Mouse (Mus musculus): ENCODE measurements at regions not wholly inside any gene's neighbourhood (a gene's known extent, or its start where the extent isn't known, plus 50 kb on each side); places are given as distances from the start of the nearest gene placed in this dataset.
"Not testable (repeated sequence)": the region's sequence is repeated elsewhere in the genome, so short reads cannot be mapped to it uniquely, and the experiment has no call there.

DNA sequence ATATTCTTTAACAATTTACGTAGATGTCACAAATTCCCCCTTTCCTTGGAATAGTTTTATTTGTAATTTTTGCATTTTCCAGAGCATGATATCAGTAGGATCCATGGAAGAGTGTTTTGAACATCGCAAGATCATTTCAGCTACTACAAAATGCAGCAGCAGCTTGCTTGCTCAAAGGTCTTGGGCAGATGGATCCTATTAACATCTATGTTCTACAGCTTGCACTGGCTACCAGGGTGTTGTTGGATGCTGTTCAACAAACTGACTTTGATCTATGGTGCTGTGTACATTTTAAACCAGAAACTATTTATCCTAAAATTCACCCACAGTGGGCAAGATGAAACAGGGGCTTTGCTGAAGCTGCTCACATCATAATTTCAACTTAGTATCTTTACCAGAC, 448.5 kb upstream of the Hsf2 start:
- Histone ChIP-seq H3K4me1 (replicated peaks; ENCODE audit: control insufficient read depth, insufficient read depth) (no peaks in the 10 kb centered on the region), H3K4me3 (ENCODE audit: low read depth, low read length) (no peak overlapping the region), H3K9ac (ENCODE audit: low read length) (no peak overlapping the region), H3K27me3 (ENCODE audit: control insufficient read depth, insufficient read depth, low read length) (no peaks in the 10 kb centered on the region), H3K4me2 (replicated peaks; ENCODE audit: low read depth) (no peak overlapping the region), H3K27ac (replicated peaks) (no peak overlapping the region), H3K36me3 (ENCODE audit: control insufficient read depth, insufficient read depth, low read length) (no peaks in the 10 kb centered on the region), H3K9me3 (ENCODE audit: control insufficient read depth, low read length) (no peaks in the 10 kb centered on the region)
- 59% methylated on average over 2 of the region's 2 CpGs for WGBS
- ATAC-seq (ENCODE audit: low FRiP score, low TSS enrichment) (no peak), DNase-seq (ENCODE audit: low spot score) (no peak)
- TF ChIP-seq EP300 (optimal IDR thresholded peaks at IDR 0.05) (no peak), CTCF (IDR thresholded peaks at IDR 0.05; ENCODE audit: low read depth) (no peak)

DNA sequence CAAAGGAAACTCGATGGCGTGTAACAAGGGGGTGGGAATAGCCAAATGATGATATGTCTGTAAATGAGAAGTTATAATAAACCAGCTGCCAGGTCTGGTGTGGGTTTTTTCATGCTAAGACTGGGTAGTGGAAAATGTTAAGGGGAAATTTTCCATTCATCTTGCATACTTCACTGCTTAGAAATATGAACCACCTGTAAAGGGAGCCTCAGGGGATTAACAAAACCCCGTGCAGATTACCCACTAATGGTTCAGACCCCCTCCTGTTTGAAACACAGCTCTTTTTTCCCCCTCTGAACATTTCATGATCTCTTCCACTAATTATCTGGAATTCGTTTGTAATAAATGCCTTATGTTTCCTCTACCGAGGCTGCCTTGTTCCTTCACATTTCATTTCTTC, 446.0 kb upstream of the Hsf2 start:
- H3K4me3 ChIP-seq (ENCODE audit: low read depth, low read length), result no peak overlapping the region
- no peaks in the 10 kb centered on the region for H3K4me1 ChIP-seq (replicated peaks; ENCODE audit: control insufficient read depth, insufficient read depth)
- WGBS, result 39% methylated on average over 5 of the region's 5 CpGs
- ATAC-seq (ENCODE audit: low FRiP score, low TSS enrichment) (no peak), DNase-seq (ENCODE audit: low spot score) (no peak)
- H3K4me2 ChIP-seq (replicated peaks; ENCODE audit: low read depth), result no peak overlapping the region
- no peaks in the 10 kb centered on the region for H3K36me3 ChIP-seq (ENCODE audit: control insufficient read depth, insufficient read depth, low read length)
- no peaks in the 10 kb centered on the region for H3K9me3 ChIP-seq (ENCODE audit: control insufficient read depth, low read length)
- no peak for TF ChIP-seq CTCF (IDR thresholded peaks at IDR 0.05; ENCODE audit: low read depth)
- TF ChIP-seq EP300 (optimal IDR thresholded peaks at IDR 0.05), result no peak
- H3K27me3 ChIP-seq (ENCODE audit: control insufficient read depth, insufficient read depth, low read length), result no peaks in the 10 kb centered on the region
- no peak overlapping the region for H3K27ac ChIP-seq (replicated peaks)
- H3K9ac ChIP-seq (ENCODE audit: low read length), result no peak overlapping the region

DNA sequence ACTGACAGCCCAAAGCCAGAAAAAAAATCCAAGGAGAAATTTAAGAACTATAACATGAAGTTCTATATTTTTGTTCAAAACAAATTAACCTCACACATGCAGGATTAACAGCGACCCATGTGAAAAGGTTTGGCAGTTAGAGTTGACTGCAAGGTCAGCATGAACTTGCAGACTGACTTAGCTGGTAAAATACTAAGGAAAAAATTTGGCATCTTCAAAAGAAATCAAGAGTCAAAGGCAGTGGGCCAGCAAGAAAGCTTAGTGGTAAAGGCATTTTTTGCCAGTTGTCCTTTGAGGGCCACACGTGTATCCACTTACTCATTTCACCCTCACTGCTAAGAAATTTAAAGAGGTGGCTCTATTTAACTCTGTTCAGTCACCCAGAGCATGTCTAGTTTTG, 440.2 kb upstream of the Hsf2 start:
- H3K4me2 ChIP-seq (replicated peaks; ENCODE audit: low read depth), result no peak overlapping the region
- no peaks in the 10 kb centered on the region for H3K9me3 ChIP-seq (ENCODE audit: control insufficient read depth, low read length)
- no peak overlapping the region for H3K9ac ChIP-seq (ENCODE audit: low read length)
- DNase-seq (ENCODE audit: low spot score) (no peak), ATAC-seq (ENCODE audit: low FRiP score, low TSS enrichment) (no peak)
- no peak for TF ChIP-seq EP300 (optimal IDR thresholded peaks at IDR 0.05)
- no peak for TF ChIP-seq CTCF (IDR thresholded peaks at IDR 0.05; ENCODE audit: low read depth)
- H3K36me3 ChIP-seq (ENCODE audit: control insufficient read depth, insufficient read depth, low read length), result no peaks in the 10 kb centered on the region
- 79% methylated on average over 2 of the region's 2 CpGs for WGBS
- no peak overlapping the region for H3K4me3 ChIP-seq (ENCODE audit: low read depth, low read length)
- no peaks in the 10 kb centered on the region for H3K27me3 ChIP-seq (ENCODE audit: control insufficient read depth, insufficient read depth, low read length)
- no peaks in the 10 kb centered on the region for H3K4me1 ChIP-seq (replicated peaks; ENCODE audit: control insufficient read depth, insufficient read depth)
- H3K27ac ChIP-seq (replicated peaks), result no peak overlapping the region

DNA sequence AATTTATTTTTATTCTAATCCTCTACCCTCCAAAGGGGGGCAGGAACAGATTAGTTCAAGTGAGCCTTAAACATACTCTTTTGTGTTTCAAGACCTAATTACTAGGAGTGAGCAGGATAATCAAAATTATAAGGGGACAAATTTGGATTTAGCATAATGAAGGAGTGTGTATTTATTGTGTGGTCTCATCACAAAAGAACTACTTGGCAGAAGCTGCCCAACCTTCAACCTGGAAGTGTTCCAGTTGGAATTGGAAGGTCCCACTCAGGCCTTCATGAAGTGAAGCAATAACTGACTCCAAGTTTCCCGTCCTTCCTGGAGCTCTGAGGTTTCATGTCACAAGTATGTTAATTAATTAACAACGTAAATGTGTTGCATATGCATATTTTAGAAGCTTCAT, 439.3 kb upstream of the Hsf2 start:
- Histone ChIP-seq H3K27ac (replicated peaks) (no peak overlapping the region), H3K4me1 (replicated peaks; ENCODE audit: control insufficient read depth, insufficient read depth) (no peaks in the 10 kb centered on the region), H3K4me2 (replicated peaks; ENCODE audit: low read depth) (no peak overlapping the region), H3K27me3 (ENCODE audit: control insufficient read depth, insufficient read depth, low read length) (no peaks in the 10 kb centered on the region), H3K9me3 (ENCODE audit: control insufficient read depth, low read length) (no peaks in the 10 kb centered on the region), H3K9ac (ENCODE audit: low read length) (no peak overlapping the region), H3K4me3 (ENCODE audit: low read depth, low read length) (no peak overlapping the region), H3K36me3 (ENCODE audit: control insufficient read depth, insufficient read depth, low read length) (no peaks in the 10 kb centered on the region)
- TF ChIP-seq EP300 (optimal IDR thresholded peaks at IDR 0.05) (no peak), CTCF (IDR thresholded peaks at IDR 0.05; ENCODE audit: low read depth) (no peak)
- 52% methylated on average over 2 of the region's 2 CpGs for WGBS
- ATAC-seq (ENCODE audit: low FRiP score, low TSS enrichment) (no peak), DNase-seq (ENCODE audit: low spot score) (no peak)

DNA sequence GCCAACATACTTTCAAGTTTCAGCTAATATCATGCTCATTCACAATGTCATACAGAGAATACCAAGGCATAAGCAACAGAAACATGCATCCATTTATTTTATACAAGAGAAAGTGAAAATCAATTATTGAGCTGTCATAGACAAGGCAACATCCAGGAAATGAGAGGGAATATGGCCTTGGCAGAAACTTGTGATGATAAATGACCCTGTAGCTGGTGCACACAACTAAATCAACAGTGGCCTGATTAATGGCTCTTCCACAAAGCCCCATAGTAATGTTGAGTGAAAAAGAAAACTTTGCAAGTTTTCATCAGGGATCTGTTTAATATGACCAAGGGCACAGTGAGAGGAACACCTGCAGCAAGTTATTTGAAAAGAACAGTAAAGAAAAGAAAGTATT, 438.5 kb upstream of the Hsf2 start:
- H3K36me3 ChIP-seq (ENCODE audit: control insufficient read depth, insufficient read depth, low read length), result no peaks in the 10 kb centered on the region
- DNase-seq (ENCODE audit: low spot score) (no peak), ATAC-seq (ENCODE audit: low FRiP score, low TSS enrichment) (no peak)
- no peaks in the 10 kb centered on the region for H3K27me3 ChIP-seq (ENCODE audit: control insufficient read depth, insufficient read depth, low read length)
- TF ChIP-seq EP300 (optimal IDR thresholded peaks at IDR 0.05) (no peak), CTCF (IDR thresholded peaks at IDR 0.05; ENCODE audit: low read depth) (no peak)
- no peak overlapping the region for H3K4me2 ChIP-seq (replicated peaks; ENCODE audit: low read depth)
- no peak overlapping the region for H3K9ac ChIP-seq (ENCODE audit: low read length)
- H3K4me1 ChIP-seq (replicated peaks; ENCODE audit: control insufficient read depth, insufficient read depth), result no peaks in the 10 kb centered on the region
- H3K27ac ChIP-seq (replicated peaks), result no peak overlapping the region
- H3K9me3 ChIP-seq (ENCODE audit: control insufficient read depth, low read length), result no peaks in the 10 kb centered on the region
- H3K4me3 ChIP-seq (ENCODE audit: low read depth, low read length), result no peak overlapping the region

DNA sequence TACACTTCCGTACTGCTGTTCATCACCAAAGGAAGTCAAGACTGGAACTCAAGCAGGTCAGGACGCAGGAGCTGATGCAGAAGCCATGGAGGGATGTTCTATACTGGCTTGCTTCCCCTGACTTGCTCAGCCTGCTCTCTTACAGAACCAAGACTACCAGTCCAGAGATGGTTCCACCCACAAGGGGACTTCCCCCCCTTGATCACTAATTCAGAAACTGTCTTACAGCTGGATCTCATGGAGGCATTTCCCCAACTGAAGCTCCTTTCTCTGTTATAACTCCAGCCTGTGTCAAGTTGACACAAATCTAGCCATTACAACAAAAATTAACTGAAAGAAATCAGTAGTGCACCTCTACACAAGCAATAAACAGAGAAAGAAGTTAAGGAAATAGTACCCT, 432.8 kb upstream of the Hsf2 start:
- not testable (repeated sequence) for H3K9ac ChIP-seq (ENCODE audit: low read length); H3K4me2 ChIP-seq (replicated peaks; ENCODE audit: low read depth); DNase-seq (ENCODE audit: low spot score); H3K9me3 ChIP-seq (ENCODE audit: control insufficient read depth, low read length); H3K4me1 ChIP-seq (replicated peaks; ENCODE audit: control insufficient read depth, insufficient read depth); H3K4me3 ChIP-seq (ENCODE audit: low read depth, low read length); H3K36me3 ChIP-seq (ENCODE audit: control insufficient read depth, insufficient read depth, low read length); ATAC-seq (ENCODE audit: low FRiP score, low TSS enrichment); H3K27ac ChIP-seq (replicated peaks); H3K27me3 ChIP-seq (ENCODE audit: control insufficient read depth, insufficient read depth, low read length)
- WGBS, result 75% methylated on average over 2 of the region's 2 CpGs
